Mouse (Mus musculus) bone marrow, adult 2 months (tissue): Measurements from ENCODE around the gene Gng2.

Source experiments
- CTCF ChIP-seq: fragments of 200-500 bp; IDR thresholded peaks from 2 replicates; pipeline ENCODE4 v1.5.1; 2011; ENCODE audit warnings: low read length, control low read depth; ENCODE audit not compliant: control insufficient read depth, insufficient read depth
- POLR2A ChIP-seq: fragments of 200-500 bp; IDR thresholded peaks from 2 replicates; pipeline ENCODE4 v1.6.1; 2011; ENCODE audit warnings: low read depth, mild to moderate bottlenecking, control low read depth, low read length, borderline replicate concordance; ENCODE audit not compliant: control insufficient read depth

DNA sequence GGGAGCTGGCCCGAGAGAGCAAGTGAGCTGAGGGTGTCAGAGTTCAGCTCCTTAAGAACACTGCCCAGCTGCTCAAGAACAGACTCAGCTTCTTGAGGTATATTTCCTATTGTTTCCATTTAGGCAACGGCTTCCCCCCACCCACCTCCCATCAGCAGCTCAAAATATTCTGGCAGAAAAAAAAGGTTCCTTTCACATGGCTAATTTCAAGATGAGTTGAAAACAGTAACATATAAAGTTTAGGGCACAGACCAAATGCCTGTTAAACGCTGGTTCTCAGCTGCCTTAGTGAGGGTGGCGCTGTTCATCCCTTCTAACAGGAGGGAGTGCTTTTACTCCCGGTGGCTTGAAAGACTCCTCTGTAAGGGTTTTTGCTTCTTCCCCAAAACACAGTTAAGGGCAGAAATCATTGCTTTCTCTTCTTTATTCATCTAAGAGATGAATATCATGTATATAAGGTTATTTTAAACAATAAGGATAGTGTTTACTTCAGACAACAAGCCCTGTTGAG is 8.4 kb downstream of the Gng2 start:
- TF ChIP-seq POLR2A (no peak), CTCF (peak; percentile 15; the same call in 1 of the 2 replicates)
